In genomic region chr1:84513201-84513600, GRCm38 (mm10) we compare ENCODE assay signal across 7 mouse cellular contexts.
"Had no signal": no experiment of that assay in that cellular context is flagged by ENCODE, and none has a peak within 500 bp of the region (broad histone marks: within the 10 kb centered on the region; RNA-seq: fewer than 3 reads in every experiment).

No protein-coding gene starts in this region.

- DNase-seq: kidney, postnatal 14 days; left cerebral cortex, postnatal 4 days; lung, adult 18-20 months; right cerebral cortex, postnatal 4 days; spleen, adult 18-20 months; thymus, adult 18-20 months; thymus, postnatal 36 days had no signal
